9 mouse cellular contexts compared by ENCODE assay signal in genomic region chr8:20596842-20597708, GRCm38 (mm10). TPM values are rescaled to one million over a fixed set of nuclear protein-coding genes. Genes with fewer than 3 reads are reported as not detected.
A peak's percentile ranks its signal among the peaks of the same experiment; 100 is the strongest.
DNase-seq lines count a peak whose midpoint lies in the region; ATAC-seq and TF ChIP-seq lines count a peak whose summit lies in the region.
"Not testable (repeated sequence)": the region's sequence is repeated elsewhere in the genome, so short reads cannot be mapped to it uniquely, and the experiment has no call there.
"Had no signal": no experiment of that assay in that cellular context is flagged by ENCODE, and none has a peak within 500 bp of the region (broad histone marks: within the 10 kb centered on the region; RNA-seq: fewer than 3 reads in every experiment).

No protein-coding gene starts in this region.

- ATAC-seq in frontal cortex, adult (ENCODE audit: low TSS enrichment), result peak; percentile 99
- peak; percentile 27; the same call in 1 of the 2 replicates for ATAC-seq in heart, postnatal 0 days (ENCODE audit: insufficient read depth, low read depth)
- peak; percentile 86 for ATAC-seq in kidney, postnatal 0 days (replicated peaks; ENCODE audit: low FRiP score, low read depth)
- ATAC-seq in limb, embryonic 14.5 days (ENCODE audit: low FRiP score, low read depth), result peak; percentile 88
- ATAC-seq in midbrain, embryonic 14.5 days (ENCODE audit: low FRiP score, low TSS enrichment), result peak; percentile 88

- not testable (repeated sequence) for H3K4me1 ChIP-seq in heart, postnatal 0 days (ENCODE audit: control insufficient read depth, insufficient read depth); kidney, postnatal 0 days (replicated peaks; ENCODE audit: insufficient read depth, low read length); limb, embryonic 14.5 days (ENCODE audit: control insufficient read depth, insufficient read depth, low read length); midbrain, embryonic 14.5 days (ENCODE audit: control insufficient read depth, insufficient read depth, low read length)

- H3K9ac ChIP-seq in heart, postnatal 0 days (replicated peaks; ENCODE audit: low read depth, low read length); kidney, postnatal 0 days (ENCODE audit: low read depth, low read length); limb, embryonic 14.5 days (ENCODE audit: low read depth, low read length, severe bottlenecking); midbrain, embryonic 14.5 days (replicated peaks; ENCODE audit: low read length): not testable (repeated sequence)

- not testable (repeated sequence) for TF ChIP-seq CTCF in heart, postnatal 0 days (IDR thresholded peaks at IDR 0.05; ENCODE audit: low read depth); kidney, postnatal 0 days (IDR thresholded peaks at IDR 0.05; ENCODE audit: low read depth)

- H3K27ac ChIP-seq in heart, postnatal 0 days (ENCODE audit: low read depth); kidney, postnatal 0 days; limb, embryonic 14.5 days (replicated peaks; ENCODE audit: low read depth, low read length); midbrain, embryonic 14.5 days (replicated peaks; ENCODE audit: low read depth, low read length): not testable (repeated sequence)

- peak; percentile 0 for DNase-seq in 416B (ENCODE audit: low read depth)
- peak; percentile 77 for DNase-seq in cerebellum, adult 9-10 months
- DNase-seq in heart, postnatal 0 days (ENCODE audit: low spot score); midbrain, embryonic 14.5 days: not testable (repeated sequence)
- peak; percentile 5 for DNase-seq in kidney, postnatal 0 days (ENCODE audit: low spot score)
- peak; percentile 52 for DNase-seq in limb, embryonic 14.5 days (ENCODE audit: low spot score)
- peak; percentile 56 to 67 for DNase-seq in spleen, postnatal 14 days (ENCODE audit: low spot score in 2 of 2)

- not testable (repeated sequence) for H3K27me3 ChIP-seq in heart, postnatal 0 days (ENCODE audit: control insufficient read depth, insufficient read depth, low read length); kidney, postnatal 0 days (ENCODE audit: insufficient read depth, low read length); limb, embryonic 14.5 days (ENCODE audit: control insufficient read depth, insufficient read depth, low read length); midbrain, embryonic 14.5 days (ENCODE audit: control insufficient read depth, insufficient read depth, low read length)

- not testable (repeated sequence) for H3K4me2 ChIP-seq in heart, postnatal 0 days (ENCODE audit: low read depth, low read length); kidney, postnatal 0 days (ENCODE audit: low read length); limb, embryonic 14.5 days (replicated peaks; ENCODE audit: low read depth, low read length, severe bottlenecking); midbrain, embryonic 14.5 days (ENCODE audit: low read length)

- TF ChIP-seq EP300 in heart, postnatal 0 days (IDR thresholded peaks at IDR 0.05; ENCODE audit: low read depth), result not testable (repeated sequence)

- H3K9me3 ChIP-seq in heart, postnatal 0 days (replicated peaks; ENCODE audit: control insufficient read depth, low read length); kidney, postnatal 0 days (replicated peaks; ENCODE audit: low read length); limb, embryonic 14.5 days (ENCODE audit: control insufficient read depth, low read length); midbrain, embryonic 14.5 days (ENCODE audit: control insufficient read depth, low read length): not testable (repeated sequence)

- not testable (repeated sequence) for H3K4me3 ChIP-seq in heart, postnatal 0 days (ENCODE audit: low read depth, low read length); kidney, postnatal 0 days (replicated peaks; ENCODE audit: low read depth, low read length); limb, embryonic 14.5 days (replicated peaks; ENCODE audit: low read length); midbrain, embryonic 14.5 days (replicated peaks; ENCODE audit: low read depth, low read length)

- 73% methylated on average over 9 of the region's 13 CpGs for WGBS in heart, postnatal 0 days
- 76% methylated on average over 9 of the region's 13 CpGs for WGBS in kidney, postnatal 0 days
- WGBS in limb, embryonic 14.5 days, result 59% methylated on average over 9 of the region's 13 CpGs
- 83% methylated on average over 9 of the region's 13 CpGs for WGBS in midbrain, embryonic 14.5 days

- not testable (repeated sequence) for TF ChIP-seq POLR2A in limb, embryonic 14.5 days (IDR thresholded peaks at IDR 0.05; ENCODE audit: borderline replicate concordance, extremely low read depth, insufficient read depth, insufficient read length)

- H3K36me3 ChIP-seq in heart, postnatal 0 days (replicated peaks; ENCODE audit: control insufficient read depth, insufficient read depth, low read length); kidney, postnatal 0 days (ENCODE audit: insufficient read depth, low read length); limb, embryonic 14.5 days (ENCODE audit: control insufficient read depth, insufficient read depth, low read length); midbrain, embryonic 14.5 days (ENCODE audit: control insufficient read depth, insufficient read depth, low read length): not testable (repeated sequence)

RNA-seq across cellular contexts. Expression of gene Gm21119, which starts 17.6 kb away (rescaled TPM):
- total RNA-seq in heart, postnatal 0 days (2014; rRNA removed; ENCODE audit: low replicate concordance), result 0.34 and 0.58 TPM in 2 replicates
- polyA plus RNA-seq in heart, postnatal 0 days (2015; fragmentation: Nextera tagmentation; extraction: Ambion mirVana), result 0.04 TPM in 1 of 2 replicates, not detected in the other
- 0.09 TPM in 1 of 2 replicates, not detected in the other for polyA plus RNA-seq in kidney, postnatal 0 days (2015; fragmentation: Nextera tagmentation; extraction: Ambion mirVana)
- polyA plus RNA-seq in limb, embryonic 14.5 days (2012; rRNA removed), result 0.12 TPM in 1 of 2 replicates, not detected in the other
- 0.12 TPM in 1 of 2 replicates, not detected in the other for polyA plus RNA-seq in limb, embryonic 14.5 days (2014; fragmentation: Nextera tagmentation; extraction: Ambion mirVana)
- polyA plus RNA-seq in midbrain, embryonic 14.5 days (2014; fragmentation: Nextera tagmentation; extraction: Ambion mirVana), result 0.12 TPM in 1 of 2 replicates, not detected in the other
- total RNA-seq: megakaryocyte progenitor cell, adult 5-6 weeks had no signal

Comparison
In these comparisons a context has a peak if more than half of its experiments do, and no peak if none do; other contexts are left out.
1. ATAC-seq: peak in every context shown above with its lines; median percentile 99 in frontal cortex, adult; 88 in limb, embryonic 14.5 days; 88 in midbrain, embryonic 14.5 days; 86 in kidney, postnatal 0 days; 27 in heart, postnatal 0 days.